Mouse (Mus musculus) megakaryocyte, embryonic 14.5 days (primary cell): Measurements from ENCODE around the gene Col25a1.

Experiments
- FLI1 ChIP-seq: IDR thresholded peaks from 2 replicates; pipeline ENCODE4 v1.6.1; 2012; ENCODE audit warnings: low read length, inconsistent platforms, mixed read lengths
- GATA1 ChIP-seq: IDR thresholded peaks from 3 replicates; pipeline ENCODE4 v1.6.1; 2012; ENCODE audit warnings: mixed read lengths, low read length, inconsistent platforms, borderline replicate concordance

GRCm38 (mm10) chr3:130633859-130634258 lies 502.6 kb downstream of the Col25a1 start:
- TF ChIP-seq GATA1 (no peak), FLI1 (no peak)
